Mouse (Mus musculus) neural tube, embryonic 12.5 days (tissue): ENCODE measurements around the gene Dync1li1. TPM values are rescaled to one million over a fixed set of nuclear protein-coding genes. Genes with fewer than 3 reads are reported as not detected.
A peak's percentile ranks its signal among the peaks of the same experiment; 100 is the strongest.
"Not testable (repeated sequence)": the region's sequence is repeated elsewhere in the genome, so short reads cannot be mapped to it uniquely, and the experiment has no call there.

Source experiments
- ATAC-seq: fragments of 200-750 bp; cut with Nextera tagmentation; 2 replicates; pipeline ENCODE4 v1.8.0; 2017; ENCODE audit warnings: low read depth, mild to moderate bottlenecking, moderate TSS enrichment, moderate library complexity; ENCODE audit not compliant: low FRiP score
- H3K27ac ChIP-seq: fragments of 300-500 bp; sonication (generic); 2 replicates; pipeline ENCODE4 v1.5.1; 2016
- H3K27me3 ChIP-seq: fragments of 300-500 bp; sonication (generic); replicated peaks from 2 replicates; pipeline ENCODE4 v1.6.1; 2016; ENCODE audit warnings: mild to moderate bottlenecking
- H3K36me3 ChIP-seq: fragments of 300-500 bp; sonication (generic); 2 replicates; pipeline ENCODE4 v1.6.1; 2016; ENCODE audit warnings: mild to moderate bottlenecking
- H3K4me1 ChIP-seq: fragments of 300-500 bp; sonication (generic); 2 replicates; pipeline ENCODE4 v1.6.1; 2016
- H3K4me2 ChIP-seq: fragments of 300-500 bp; sonication (generic); replicated peaks from 2 replicates; pipeline ENCODE4 v1.6.1; 2016; ENCODE audit warnings: mild to moderate bottlenecking
- H3K4me3 ChIP-seq: fragments of 300-500 bp; sonication (generic); 2 replicates; pipeline ENCODE4 v1.5.1; 2016
- H3K9ac ChIP-seq: fragments of 300-500 bp; sonication (generic); 2 replicates; pipeline ENCODE4 v1.6.1; 2016; ENCODE audit warnings: mild to moderate bottlenecking
- H3K9me3 ChIP-seq: fragments of 300-500 bp; sonication (generic); 2 replicates; pipeline ENCODE4 v1.6.1; 2016; ENCODE audit warnings: mild to moderate bottlenecking
- WGBS: fragments of 180-500 bp; shearing (Covaris S2); methylation state at CpG from one replicate; pipeline ENCODE4 v1.1.7; 2016; 5-methylcytosine and 5-hydroxymethylcytosine counted together
- polyA plus RNA-seq: library from polyadenylated mRNA; unstranded; fragments of >200 nt; fragmentation: Nextera tagmentation; extraction: Ambion mirVana; gene quantifications from 2 replicates; pipeline ENCODE4 v1.2.1, GENCODE M21; 2016

Gene Dync1li1
- 147 and 154 TPM in 2 replicates for polyA plus RNA-seq

DNA sequence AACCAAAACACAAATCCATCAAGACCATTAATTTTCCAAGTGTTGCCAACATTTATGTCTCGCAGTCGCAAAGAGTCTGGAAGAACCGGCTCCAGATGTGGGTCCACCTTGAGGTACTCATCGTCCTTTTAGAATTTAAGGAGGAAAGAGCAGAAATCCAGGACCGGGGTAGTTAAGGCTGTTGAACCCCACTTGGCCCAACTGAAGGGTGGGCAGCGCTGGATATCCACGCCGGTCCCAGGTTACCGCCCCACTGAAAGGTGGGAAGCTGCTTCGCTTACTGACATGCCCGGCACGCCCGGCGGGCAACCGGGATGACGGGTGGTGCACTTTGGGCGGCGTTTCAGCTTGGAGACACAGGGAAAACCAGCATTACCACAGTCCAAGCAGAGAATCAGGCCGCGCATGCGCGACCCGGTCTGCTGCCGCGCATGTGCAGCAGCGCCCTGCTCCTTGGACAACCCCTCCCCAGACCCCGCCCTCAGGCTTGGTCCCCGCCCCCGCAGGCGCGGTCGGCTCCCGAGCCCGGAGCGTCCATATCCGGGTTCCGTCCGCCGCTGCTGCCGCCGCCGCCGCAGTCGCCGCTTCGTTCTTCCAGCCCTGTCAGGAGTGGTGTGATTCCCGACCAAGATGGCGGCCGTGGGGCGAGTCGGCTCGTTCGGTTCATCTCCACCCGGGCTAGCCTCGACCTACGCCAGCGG, at the start of gene Dync1li1:
Gene Dync1li1 (plus strand): TSS at position 539 of the 701 bp plus-strand sequence.
- Histone ChIP-seq H3K4me1 (peaks cover 25% of the 10 kb centered on the region), H3K27me3 (no peaks in the 10 kb centered on the region), H3K4me3 (peak within 1 kb of the TSS; percentile 68), H3K36me3 (peaks cover 12% of the 10 kb centered on the region), H3K27ac (peak within 1 kb of the TSS; percentile 79), H3K9ac (peak within 1 kb of the TSS; percentile 87), H3K9me3 (no peaks in the 10 kb centered on the region), H3K4me2 (peak within 1 kb of the TSS; percentile 76)
- ATAC-seq: peak; percentile 94
- 2% methylated on average over 57 of the region's 57 CpGs for WGBS

DNA sequence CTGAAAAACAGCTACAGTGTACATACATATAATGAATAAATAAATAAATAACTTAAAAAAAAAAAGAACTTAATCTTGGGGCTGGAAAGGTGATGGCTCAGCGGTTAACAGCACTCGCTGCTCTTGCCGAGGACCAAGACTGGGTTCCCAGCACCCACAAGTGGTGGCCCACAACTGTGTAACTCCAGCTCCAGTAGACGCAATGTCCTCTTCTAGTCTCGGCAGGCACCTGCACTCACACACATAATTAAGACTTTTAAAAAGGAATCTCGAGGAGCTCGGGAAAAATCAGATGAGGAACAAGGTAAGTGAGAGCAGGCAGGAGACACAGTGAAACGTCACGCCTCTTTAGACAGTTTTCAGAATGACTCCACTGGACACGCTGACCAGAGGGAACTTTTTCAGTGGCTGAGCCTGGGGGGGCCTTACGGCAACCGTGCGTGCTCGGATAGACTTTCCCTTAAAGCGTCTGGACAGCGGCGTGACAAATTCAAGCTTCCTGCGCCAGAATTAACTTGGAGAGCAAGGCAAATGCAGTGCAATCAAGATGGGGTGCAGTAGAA, 49.3 kb upstream of the Dync1li1 start:
- Histone ChIP-seq H3K27me3 (0 out of 2 replicates have a peak, but pooled peaks cover 3% of the 10 kb centered on the region), H3K4me1 (peaks cover 20% of the 10 kb centered on the region), H3K36me3 (peaks cover 11% of the 10 kb centered on the region; the same call in 1 of the 2 replicates), H3K9me3 (no peaks in the 10 kb centered on the region), H3K27ac (no peak overlapping the region), H3K9ac (peak overlapping the region; percentile 74), H3K4me3 (peak overlapping the region; percentile 84), H3K4me2 (peak overlapping the region; percentile 90)
- peak; percentile 23 for ATAC-seq
- 13% methylated on average over 18 of the region's 18 CpGs for WGBS

DNA sequence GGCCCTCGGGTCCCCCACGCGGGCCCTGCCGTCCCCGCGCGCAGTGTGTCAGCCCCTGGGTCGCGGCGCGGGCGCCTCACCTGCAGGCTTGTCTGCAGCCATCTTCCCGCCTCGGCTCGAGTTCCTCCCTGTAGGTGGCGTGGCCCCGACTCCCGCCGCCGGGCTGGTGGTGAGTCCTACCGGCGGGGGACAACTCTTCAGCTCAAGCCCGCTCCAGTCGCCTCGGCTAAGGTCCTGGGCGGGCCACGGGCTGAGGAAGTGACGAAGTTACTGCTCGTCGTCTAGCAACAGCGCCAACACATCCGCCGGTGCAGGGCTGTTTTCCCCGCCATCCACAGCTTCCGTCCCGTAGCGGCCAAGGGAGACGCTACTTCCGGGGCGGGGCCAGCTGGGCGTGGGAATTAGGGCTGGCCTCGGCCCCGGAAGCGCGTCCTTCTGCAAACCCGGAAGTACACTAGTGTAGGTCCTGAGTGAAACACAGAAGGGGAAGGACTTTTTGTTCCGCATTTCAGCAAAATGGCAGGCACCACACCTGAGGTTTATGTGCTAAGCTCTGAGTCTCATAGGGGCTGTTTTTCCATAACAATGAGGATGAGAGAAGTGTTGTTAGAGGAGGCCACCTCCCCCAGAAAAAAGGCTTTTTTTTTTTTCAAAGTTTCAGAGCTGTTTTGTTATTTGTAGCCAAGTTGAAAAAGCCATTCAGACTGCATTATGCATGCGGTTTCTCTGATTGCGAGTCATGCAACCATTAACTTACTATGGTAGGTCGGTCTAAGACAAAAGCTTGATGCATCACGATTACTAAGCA, 48.5 kb upstream of the Dync1li1 start, which contains the start of gene Cnot10:
Gene Cnot10 (minus strand): TSS at position 346 of the 808 bp plus-strand sequence.
- Histone ChIP-seq H3K9me3 (no peaks in the 10 kb centered on the region), H3K27ac (no peak within 1 kb of the TSS), H3K9ac (peak within 1 kb of the TSS; percentile 74), H3K4me3 (peak within 1 kb of the TSS; percentile 84), H3K36me3 (peaks cover 11% of the 10 kb centered on the region; the same call in 1 of the 2 replicates), H3K27me3 (0 out of 2 replicates have a peak, but pooled peaks cover 3% of the 10 kb centered on the region), H3K4me1 (peaks cover 20% of the 10 kb centered on the region), H3K4me2 (peak within 1 kb of the TSS; percentile 90)
- peak; percentile 99 for ATAC-seq
- 4% methylated on average over 51 of the region's 51 CpGs for WGBS

DNA sequence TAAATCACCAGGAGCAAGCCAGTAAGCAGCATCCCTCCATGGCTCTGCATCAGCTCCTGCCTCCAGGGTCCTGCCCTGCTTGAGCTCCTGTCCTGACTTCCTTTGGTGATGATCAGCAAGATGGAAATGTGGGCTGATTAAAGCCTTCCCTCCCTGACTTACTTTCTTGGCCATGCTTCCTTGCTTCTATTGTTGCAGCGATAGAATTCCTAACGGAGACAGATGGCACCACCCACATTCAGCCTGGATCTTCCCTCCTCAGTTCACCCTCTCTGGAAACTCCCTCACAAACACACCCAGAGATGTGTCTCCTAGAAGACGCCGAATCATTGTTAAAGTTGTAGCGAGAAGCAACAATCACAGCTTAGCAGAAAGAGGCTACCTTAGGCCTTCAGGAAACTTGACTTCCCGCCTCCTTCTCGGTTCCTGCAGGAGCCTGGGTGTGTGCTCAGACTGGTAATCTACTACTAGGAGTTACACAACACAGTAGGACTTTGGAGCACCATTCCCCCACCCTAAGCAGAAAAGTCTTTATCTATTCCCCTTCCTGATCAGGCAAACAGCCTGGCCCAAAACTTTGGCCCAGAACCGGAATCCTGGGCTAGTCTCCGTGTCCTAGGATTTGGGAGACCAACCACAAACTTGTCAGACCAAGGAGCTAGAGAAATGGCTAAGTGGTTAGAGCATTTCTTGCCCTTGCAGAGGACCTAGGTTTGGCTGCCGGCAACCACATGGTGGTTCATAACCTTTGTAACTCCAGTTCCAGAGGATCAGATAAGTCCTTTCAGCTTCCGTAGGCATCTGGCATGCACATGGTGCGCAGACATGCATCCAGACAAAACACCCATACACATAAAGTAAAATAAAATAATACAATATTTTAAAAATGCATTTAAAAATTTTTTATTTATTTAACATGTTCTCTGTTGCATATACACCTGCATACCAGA, 41.8 kb upstream of the Dync1li1 start:
- H3K36me3 ChIP-seq: no peaks in the 10 kb centered on the region
- no peak overlapping the region for H3K27ac ChIP-seq
- 85% methylated on average over 12 of the region's 12 CpGs for WGBS

DNA sequence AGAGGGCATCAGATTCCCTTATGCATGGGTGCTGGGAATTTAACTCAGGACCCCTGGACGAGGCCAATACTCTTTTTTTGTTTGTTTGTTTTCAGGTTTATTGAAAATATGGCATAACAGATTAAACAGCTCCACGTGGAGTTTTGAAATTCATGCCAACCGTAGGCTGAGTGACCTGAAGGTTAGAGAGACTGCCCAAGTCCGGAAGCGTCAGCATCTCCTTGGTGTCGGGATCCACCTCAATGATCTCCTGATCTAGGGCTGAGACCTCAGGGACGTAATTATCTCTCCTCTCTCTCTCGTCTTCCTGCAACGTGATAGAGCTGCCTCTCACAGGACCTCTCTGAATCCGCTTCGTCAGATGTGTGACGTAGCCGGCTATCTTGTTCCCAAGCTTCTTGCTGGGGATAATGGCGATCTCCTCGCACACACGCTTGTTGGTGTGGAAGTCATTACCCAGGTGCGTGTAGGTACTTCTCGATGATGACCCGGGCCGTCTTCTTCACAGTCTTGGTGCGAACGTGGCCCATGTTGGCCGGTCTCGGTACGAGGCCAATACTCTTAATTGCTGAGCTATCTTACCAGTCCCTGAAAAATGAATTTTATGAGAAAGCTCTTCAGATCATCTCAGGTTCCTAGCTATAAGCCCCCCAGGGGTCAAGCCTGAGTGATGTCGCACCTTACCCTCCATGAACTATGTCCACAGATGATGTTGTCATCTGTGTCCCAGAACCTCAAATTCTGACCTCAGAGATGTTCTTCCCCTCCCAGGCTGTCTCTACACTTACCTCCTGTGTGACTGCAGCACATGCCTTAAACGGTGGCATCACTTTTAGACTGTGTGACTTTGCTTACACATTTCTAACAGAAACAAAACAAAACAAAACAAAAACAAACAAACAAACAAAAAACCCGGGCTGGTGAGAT, 40.8 kb upstream of the Dync1li1 start:
- 0 out of 2 replicates have a peak, but pooled peaks cover 3% of the 10 kb centered on the region for H3K27me3 ChIP-seq
- 82% methylated on average over 28 of the region's 28 CpGs for WGBS
- ATAC-seq: no peak

More for the DNA sequence above, 41.8 kb upstream of the Dync1li1 start:
- Histone ChIP-seq H3K4me3 (no peak overlapping the region), H3K27me3 (0 out of 2 replicates have a peak, but pooled peaks cover 3% of the 10 kb centered on the region), H3K9me3 (no peaks in the 10 kb centered on the region), H3K4me1 (no peaks in the 10 kb centered on the region), H3K9ac (no peak overlapping the region), H3K4me2 (no peak overlapping the region)
- ATAC-seq: no peak

DNA sequence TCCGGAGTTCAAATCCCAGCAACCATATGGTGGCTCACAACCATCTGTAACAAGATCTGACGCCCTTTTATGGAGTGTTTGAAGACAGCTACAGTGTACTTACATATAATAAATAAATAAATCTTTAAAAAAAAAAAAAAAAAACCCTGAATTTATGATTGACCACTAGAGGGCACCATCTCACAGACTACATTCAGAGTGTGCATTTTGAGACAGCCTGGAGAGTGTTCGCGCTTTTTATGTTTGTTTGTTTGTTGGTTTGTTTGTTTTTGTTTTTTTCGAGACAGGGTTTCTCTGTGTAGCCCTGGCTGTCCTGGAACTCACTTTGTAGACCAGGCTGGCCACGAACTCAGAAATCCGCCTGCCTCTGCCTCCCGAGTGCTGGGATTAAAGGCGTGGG, 40.1 kb upstream of the Dync1li1 start:
- ATAC-seq, H3K9me3 ChIP-seq: not testable (repeated sequence)
- 48% methylated on average over 9 of the region's 9 CpGs for WGBS

More for the DNA sequence above, 40.8 kb upstream of the Dync1li1 start:
- H3K4me1 ChIP-seq: no peaks in the 10 kb centered on the region
- H3K9me3 ChIP-seq: no peaks in the 10 kb centered on the region
- H3K4me3 ChIP-seq: no peak overlapping the region
- H3K4me2 ChIP-seq: no peak overlapping the region
- H3K36me3 ChIP-seq: no peaks in the 10 kb centered on the region
- H3K27ac ChIP-seq: no peak overlapping the region
- H3K9ac ChIP-seq: no peak overlapping the region

DNA sequence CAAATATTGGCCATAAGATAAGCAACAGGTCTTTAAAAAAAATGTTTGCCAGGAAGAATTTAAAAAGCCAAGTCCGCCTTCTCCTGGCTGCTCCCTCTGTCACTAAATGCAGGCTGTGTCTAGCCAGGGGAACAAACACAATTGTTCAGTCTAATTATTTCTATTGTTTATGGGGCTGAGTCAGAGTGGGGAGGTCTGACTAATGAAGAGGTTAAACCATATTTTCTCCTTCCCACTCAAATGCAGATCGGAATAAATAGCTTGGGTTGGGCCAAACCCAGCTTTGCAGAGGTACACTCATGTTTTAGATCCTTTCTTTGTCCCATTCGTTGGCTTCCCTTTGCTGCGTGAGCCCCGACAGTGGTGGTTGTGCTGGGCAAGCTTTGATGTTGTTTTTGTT, 39.2 kb upstream of the Dync1li1 start:
- Histone ChIP-seq H3K4me3 (no peak overlapping the region), H3K9me3 (no peaks in the 10 kb centered on the region), H3K27me3 (no peaks in the 10 kb centered on the region), H3K9ac (no peak overlapping the region), H3K27ac (no peak overlapping the region), H3K36me3 (no peaks in the 10 kb centered on the region), H3K4me1 (no peaks in the 10 kb centered on the region), H3K4me2 (no peak overlapping the region)
- 80% methylated on average over 5 of the region's 5 CpGs for WGBS
- ATAC-seq: no peak

More for the DNA sequence above, 40.1 kb upstream of the Dync1li1 start:
- H3K27ac ChIP-seq, H3K4me3 ChIP-seq, H3K9ac ChIP-seq, H3K4me2 ChIP-seq, H3K27me3 ChIP-seq, H3K4me1 ChIP-seq, H3K36me3 ChIP-seq: not testable (repeated sequence)

DNA sequence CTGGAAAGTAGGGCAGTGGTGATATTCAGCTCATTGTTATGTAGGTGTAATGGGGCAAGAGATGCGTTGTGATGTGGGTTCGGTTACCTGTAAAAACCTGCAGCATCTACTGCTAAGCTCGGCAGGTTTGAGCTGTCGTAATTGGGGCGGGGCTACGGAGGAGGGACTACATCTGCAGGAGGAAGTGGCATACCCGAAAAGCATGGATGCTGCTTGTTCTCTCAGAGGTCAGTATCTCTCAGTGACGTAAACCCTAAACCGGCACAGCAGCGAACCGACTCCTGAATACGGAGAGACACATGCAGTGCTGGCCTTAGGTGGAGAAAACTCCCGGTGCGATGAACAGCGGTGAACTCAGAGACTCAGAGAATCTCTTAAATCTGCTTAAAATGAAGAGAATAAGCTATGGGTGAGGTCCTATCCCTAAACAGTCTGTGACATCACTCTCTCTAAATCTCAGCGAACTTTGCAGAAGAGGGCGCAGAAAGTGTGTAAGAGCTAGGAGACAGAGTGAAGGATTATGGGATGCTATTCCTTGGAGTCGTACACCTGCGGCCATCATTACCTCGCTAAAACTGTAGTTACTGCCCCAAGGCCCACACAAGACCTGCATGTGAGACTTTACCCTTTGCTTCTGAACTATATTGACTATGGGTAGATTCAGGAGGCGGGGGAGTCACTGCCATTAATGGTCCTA, 37.5 kb upstream of the Dync1li1 start:
- Histone ChIP-seq H3K4me3 (no peak overlapping the region), H3K27ac (no peak overlapping the region), H3K9me3 (no peaks in the 10 kb centered on the region), H3K4me1 (no peaks in the 10 kb centered on the region), H3K9ac (no peak overlapping the region), H3K4me2 (no peak overlapping the region), H3K36me3 (no peaks in the 10 kb centered on the region), H3K27me3 (no peaks in the 10 kb centered on the region)
- no peak for ATAC-seq
- 60% methylated on average over 21 of the region's 21 CpGs for WGBS

DNA sequence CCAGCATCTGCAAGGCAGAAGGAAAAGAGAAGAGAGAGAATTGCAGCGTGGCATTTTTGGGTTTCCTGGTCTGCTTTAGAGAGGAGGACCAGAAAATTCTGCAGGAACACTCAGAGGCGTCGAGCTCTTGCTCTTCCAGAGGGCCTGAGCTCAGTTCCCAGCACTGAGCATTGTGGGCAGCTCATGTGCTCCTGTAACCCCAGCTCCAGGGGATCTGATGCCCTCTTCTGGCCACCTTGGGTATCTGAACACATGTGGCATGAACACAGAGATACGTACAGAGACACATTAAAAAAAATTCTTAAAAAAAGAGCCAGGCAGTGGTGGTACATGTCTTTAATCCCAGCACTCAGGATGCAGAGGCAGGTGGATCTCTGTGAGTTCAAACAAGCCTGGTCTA, 33.2 kb upstream of the Dync1li1 start:
- ATAC-seq: no peak
- Histone ChIP-seq H3K9me3 (no peaks in the 10 kb centered on the region), H3K4me1 (no peaks in the 10 kb centered on the region), H3K27ac (no peak overlapping the region), H3K36me3 (no peaks in the 10 kb centered on the region), H3K9ac (no peak overlapping the region), H3K27me3 (no peaks in the 10 kb centered on the region), H3K4me3 (no peak overlapping the region), H3K4me2 (no peak overlapping the region)
- 93% methylated on average over 4 of the region's 4 CpGs for WGBS

DNA sequence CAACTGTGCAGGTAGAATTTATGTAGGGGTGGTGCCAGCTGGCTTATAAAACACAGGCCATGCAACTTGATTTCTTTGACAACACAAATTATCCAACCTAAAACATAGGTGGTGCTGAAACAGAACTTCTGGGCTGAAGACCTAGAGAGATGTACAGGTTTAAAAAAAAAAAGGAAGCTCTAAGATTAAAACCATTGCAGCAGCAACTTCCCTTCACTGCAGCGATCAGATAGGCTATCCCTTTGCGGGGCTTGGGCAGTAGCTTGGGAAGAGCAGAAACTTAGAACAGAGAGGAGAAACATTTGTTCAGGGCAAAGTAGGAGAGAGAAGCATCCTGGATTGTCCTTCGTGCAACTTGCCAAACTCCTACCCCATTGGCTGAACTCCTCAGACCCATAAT, 31.9 kb upstream of the Dync1li1 start:
- Histone ChIP-seq H3K9ac (no peak overlapping the region), H3K27ac (no peak overlapping the region), H3K4me2 (no peak overlapping the region), H3K27me3 (no peaks in the 10 kb centered on the region), H3K36me3 (no peaks in the 10 kb centered on the region), H3K9me3 (no peaks in the 10 kb centered on the region), H3K4me3 (no peak overlapping the region), H3K4me1 (no peaks in the 10 kb centered on the region)
- ATAC-seq: no peak
- WGBS: 85% methylated on average over 3 of the region's 3 CpGs
